Mouse (Mus musculus): ENCODE results near the gene Hdac4. TPM values are rescaled to one million over a fixed set of nuclear protein-coding genes. Genes with fewer than 3 reads are reported as not detected.

Hdac4 gene
- total RNA-seq, 2 experiments from 2014 or later, result 35.4 to 36.2 TPM

GRCm38 (mm10) chr1:92108556-92108955, 86.9 kb downstream of the Hdac4 start:
- no peak for DNase-seq
- intact Hi-C loops (cut with DNase I), result loop anchor here (10.0 kb wide), 1 partner anchor 236 kb away; no protein-coding TSS in a partner anchor

- intact Hi-C loops (cut with DNase I), result loop anchor here (10.0 kb wide), 1 partner anchor 237 kb away; no protein-coding TSS in a partner anchor
- no peak for DNase-seq
Observed at GRCm38 (mm10) chr1:92107996-92108395, 87.5 kb downstream of the Hdac4 start.

DNA sequence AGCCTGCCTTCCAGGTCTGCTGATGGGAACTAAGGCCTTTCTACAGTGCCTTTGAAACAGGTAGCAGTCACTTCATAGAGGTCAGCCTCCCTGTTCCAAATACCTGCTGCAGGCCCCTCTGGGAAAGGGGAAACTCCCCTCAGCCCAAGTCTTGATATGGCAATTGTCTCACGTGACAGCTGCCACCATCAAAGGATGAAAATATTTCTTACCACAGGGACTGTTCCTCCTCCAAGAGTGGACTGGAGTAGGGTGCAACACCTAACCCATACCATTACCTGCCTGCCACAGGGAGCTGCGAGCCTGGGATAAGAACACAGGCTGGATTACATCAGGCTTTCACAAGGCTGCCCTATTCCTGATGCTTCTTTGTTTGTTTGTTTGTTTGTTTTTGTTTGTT, 88.0 kb downstream of the Hdac4 start:
- intact Hi-C loops (cut with DNase I), result loop anchor here (10.0 kb wide), 1 partner anchor 237 kb away; no protein-coding TSS in a partner anchor

GRCm38 (mm10) chr1:92106486-92107160, 88.9 kb downstream of the Hdac4 start:
- intact Hi-C loops (cut with DNase I), result loop anchor here (10.0 kb wide), 1 partner anchor 238 kb away; no protein-coding TSS in a partner anchor
- no peak for DNase-seq

More for the DNA sequence above, 88.0 kb downstream of the Hdac4 start:
- no peak for DNase-seq

GRCm38 (mm10) chr1:92104718-92105117, 90.8 kb downstream of the Hdac4 start:
- intact Hi-C loops (cut with DNase I), result loop anchor here (10.0 kb wide), 1 partner anchor 240 kb away; no protein-coding TSS in a partner anchor
- no peak for DNase-seq

DNA sequence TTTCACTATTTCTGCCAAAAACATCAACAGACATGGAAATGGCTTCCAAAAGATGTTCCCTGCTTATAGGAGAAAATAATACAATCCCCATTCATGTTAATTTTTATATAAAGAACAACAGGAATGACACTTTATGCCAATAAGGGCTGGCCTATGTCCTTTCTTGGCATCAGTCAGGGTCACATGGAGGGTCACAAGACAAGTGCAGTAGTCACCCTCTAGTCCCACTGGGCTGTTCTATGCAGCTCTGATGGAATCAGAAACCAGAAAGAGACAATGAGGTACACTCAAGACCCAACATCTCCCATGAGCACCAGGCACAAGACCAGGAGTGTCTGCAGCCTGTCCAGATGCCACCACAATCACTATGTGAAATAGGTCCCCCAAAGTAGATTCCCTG, 91.5 kb downstream of the Hdac4 start:
- DNase-seq, result no peak
- intact Hi-C loops (cut with DNase I), result loop anchor here (10.0 kb wide), 1 partner anchor 241 kb away; no protein-coding TSS in a partner anchor

GRCm38 (mm10) chr1:92103377-92103776, 92.1 kb downstream of the Hdac4 start:
- DNase-seq, result no peak
- intact Hi-C loops (cut with DNase I), result loop anchor here (10.0 kb wide), 1 partner anchor 241 kb away; no protein-coding TSS in a partner anchor

DNA sequence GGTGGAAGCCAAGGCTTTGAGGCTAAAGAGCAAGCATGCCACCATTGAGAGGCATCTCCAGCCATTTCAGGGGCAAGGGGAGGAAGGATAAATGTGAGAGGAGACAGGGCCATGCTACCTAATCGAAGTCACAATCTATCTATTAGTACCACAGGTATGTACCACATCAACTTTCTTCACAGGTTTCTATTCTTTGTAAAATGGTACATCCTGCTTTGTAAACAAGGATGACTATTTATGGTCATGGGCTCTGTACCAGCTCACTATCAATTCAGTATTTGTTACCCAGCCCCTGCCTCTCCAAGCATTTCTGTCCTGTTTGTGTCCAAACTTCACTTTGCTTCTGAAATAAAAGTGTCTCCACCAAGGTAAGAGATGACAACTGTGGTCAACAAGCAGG, 92.7 kb downstream of the Hdac4 start:
- DNase-seq, result no peak
- intact Hi-C loops (cut with DNase I), result loop anchor here (10.0 kb wide), 1 partner anchor 242 kb away; no protein-coding TSS in a partner anchor

DNA sequence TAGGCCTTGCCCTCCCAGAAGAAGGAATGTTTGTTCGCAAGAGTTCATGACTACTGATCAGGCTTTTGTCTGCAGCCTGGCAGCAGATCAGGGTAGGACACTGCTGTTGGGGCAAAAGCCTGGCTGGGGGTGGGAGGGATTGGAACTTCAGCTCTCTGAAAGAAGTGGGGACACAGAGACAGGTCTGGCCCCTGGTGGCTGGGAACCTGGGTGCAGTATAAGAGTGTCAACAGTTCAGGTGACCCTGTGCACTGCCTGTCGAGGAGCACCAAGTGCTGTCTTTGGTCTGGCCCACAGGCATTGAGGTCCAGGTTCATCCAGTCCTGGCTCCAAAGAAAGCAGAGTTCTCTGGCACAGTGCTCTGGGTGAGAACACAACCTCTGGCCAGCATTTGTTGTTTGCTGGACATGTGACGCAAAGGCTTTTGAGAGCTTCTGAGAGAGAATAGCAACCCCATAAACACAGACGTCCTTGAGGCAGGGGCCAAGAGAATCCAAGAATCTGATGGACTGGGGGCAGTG, 95.1 kb downstream of the Hdac4 start:
- intact Hi-C loops (cut with DNase I), result loop anchor here (10.0 kb wide), 1 partner anchor 244 kb away; no protein-coding TSS in a partner anchor
- DNase-seq, result peak; percentile 47 to 50

GRCm38 (mm10) chr1:92099964-92100363, 95.5 kb downstream of the Hdac4 start:
- DNase-seq, result no peak
- intact Hi-C loops (cut with DNase I), result loop anchor here (10.0 kb wide), 1 partner anchor 245 kb away; no protein-coding TSS in a partner anchor

DNA sequence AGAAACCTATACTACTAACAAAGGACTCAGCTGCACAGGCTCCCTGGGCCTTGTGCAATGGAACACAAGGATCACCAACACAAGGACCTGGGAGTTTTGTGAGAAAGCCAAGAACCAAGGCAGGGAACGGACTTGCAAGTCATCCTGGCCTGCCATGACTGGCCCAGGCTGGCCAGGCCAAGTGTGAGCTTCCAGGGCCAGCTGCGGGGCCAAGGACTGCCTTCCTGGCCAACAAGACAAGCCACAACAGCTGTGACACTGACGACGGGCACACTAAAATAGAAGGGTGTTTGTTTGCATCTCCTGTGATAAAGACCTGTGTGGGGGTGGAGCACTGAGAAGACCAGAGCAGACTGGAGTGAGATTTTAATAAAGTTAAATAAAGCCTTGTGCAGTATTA, 96.0 kb downstream of the Hdac4 start:
- intact Hi-C loops (cut with DNase I), result no loop called here
- DNase-seq, result peak; percentile 49 to 53

- intact Hi-C loops (cut with DNase I), result no loop called here
- DNase-seq, result no peak
Observed at GRCm38 (mm10) chr1:92098456-92098855, 97.0 kb downstream of the Hdac4 start.

- no peak for DNase-seq
- intact Hi-C loops (cut with DNase I), result no loop called here
Observed at GRCm38 (mm10) chr1:92096991-92097525, 98.4 kb downstream of the Hdac4 start.

DNA sequence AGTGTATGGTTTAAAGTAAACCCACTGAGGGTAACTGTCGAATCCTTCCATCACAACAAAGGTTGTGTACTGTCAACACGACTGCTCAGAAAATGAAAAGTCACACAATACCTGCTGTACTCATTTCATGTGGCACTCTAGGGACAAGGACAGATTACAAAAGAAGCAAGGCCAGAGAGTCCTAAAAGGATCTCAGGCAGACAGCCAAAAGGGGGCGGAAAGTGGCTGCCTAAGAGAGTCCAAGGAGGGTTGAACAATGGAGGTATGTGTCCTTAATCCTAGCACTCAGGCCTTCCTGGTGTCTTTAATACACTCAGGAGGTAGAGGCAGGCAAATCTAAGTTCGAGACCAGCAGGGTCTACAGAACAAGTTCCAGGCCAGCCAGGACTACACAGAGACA, 103.2 kb downstream of the Hdac4 start:
- no peak for DNase-seq
- intact Hi-C loops (cut with DNase I), result no loop called here

GRCm38 (mm10) chr1:92087821-92088220, 107.7 kb downstream of the Hdac4 start:
- intact Hi-C loops (cut with DNase I), result no loop called here
- no peak for DNase-seq

DNA sequence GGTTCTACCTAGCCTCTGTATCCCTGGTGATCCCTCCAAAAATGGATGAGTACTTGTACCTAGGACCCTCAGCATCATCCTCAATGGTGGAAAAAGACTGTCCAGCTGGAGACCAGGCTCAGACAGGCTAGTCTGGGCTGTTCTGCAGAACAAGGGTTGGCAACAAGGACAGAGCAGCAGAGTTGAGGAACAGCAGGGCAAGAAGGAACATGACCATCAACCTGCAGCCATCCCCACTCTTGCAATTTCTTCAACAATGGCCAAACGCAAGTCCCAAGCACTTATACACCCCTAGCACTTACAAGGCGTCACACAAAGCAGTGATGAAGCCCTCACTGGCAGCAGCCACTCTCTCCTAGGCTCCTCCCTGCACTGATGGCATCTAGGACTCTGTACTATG, 108.2 kb downstream of the Hdac4 start:
- no peak for DNase-seq
- intact Hi-C loops (cut with DNase I), result no loop called here

DNA sequence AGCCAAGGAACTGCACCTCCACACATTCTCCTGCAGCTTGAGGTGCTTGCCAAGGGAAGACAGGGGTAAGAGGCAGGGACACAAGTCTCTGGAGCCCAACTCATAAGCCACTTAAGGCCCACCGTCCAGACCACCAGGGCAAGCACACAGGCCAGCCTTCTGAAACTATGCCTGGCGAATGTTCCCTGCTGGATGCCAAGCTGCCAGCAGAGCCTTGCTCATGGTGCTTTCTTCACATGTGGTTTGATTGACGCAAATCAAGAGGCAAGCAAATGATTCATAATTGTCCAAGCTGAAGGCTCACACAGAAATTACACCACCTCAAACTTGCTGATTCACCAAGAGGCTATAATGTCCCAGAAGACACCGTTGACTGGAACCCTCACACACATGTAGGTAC, 108.7 kb downstream of the Hdac4 start:
- no peak for DNase-seq
- intact Hi-C loops (cut with DNase I), result no loop called here

DNA sequence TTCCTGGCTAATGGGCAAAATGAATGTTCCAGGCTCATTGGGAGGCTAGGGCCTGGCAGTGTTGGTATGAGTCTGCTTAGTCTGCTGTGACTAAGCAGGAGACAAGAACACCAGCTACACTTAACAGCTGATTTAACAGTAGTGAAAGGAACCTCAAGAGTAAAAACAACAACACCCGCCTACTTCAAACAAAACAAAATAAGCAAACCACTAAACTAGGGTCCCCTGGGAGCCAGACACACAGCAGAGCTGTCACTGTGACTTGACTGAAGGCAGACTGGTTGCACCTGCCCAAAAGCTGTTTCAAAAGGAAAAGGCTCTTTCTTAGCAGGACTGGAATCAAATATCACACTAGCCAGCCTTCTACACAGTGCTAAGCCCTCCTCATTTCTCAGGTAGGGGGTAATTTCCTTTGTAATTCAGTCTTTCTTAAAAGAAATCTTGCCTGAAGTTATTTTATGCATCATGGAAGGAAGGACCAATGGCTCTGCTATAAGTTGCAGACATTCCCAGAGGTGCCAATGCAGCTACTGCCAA, 109.2 kb downstream of the Hdac4 start:
- intact Hi-C loops (cut with DNase I), result no loop called here
- no peak for DNase-seq

DNA sequence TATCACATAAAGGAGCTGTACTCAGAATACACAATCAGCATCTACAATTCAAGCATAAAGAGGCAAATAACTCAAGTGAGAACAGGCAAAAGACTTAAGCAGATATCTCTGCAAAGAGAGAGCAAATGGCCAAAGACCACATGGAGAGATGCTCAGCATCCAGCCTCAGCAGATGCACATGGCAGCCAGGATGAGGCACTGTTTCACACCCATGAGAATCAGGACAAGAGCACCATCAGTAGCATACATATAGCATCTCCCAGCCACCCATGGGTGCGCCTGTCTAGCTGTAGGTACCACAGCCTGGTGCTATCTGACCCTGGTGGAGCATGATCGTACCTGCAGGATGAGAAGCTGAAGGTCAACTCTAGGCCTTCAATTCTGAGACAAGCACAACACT, 110.8 kb downstream of the Hdac4 start:
- no peak for DNase-seq
- intact Hi-C loops (cut with DNase I), result no loop called here

DNA sequence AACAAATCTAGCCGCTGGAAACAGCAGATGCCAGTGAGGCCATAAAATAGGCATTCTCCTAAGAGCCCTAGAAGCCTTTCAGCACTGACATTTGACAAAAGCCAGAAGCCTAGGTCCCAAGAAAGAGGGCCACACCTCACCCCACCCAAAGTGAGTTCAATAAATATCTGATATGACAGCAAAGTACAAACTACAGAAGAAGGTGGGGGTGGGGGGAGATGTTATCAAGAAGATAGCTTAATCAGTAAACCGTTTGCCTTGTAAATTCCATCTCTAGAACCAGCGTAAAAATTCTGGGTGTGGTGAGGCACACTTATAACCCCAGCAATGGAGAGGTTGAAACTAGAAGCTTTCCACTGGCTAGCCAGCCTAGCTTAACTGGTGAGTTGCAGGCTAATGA, 111.5 kb downstream of the Hdac4 start:
- no peak for DNase-seq
- intact Hi-C loops (cut with DNase I), result no loop called here

GRCm38 (mm10) chr1:92082837-92083541, 112.5 kb downstream of the Hdac4 start:
- no peak for DNase-seq
- intact Hi-C loops (cut with DNase I), result no loop called here
